Mouse (Mus musculus): ENCODE measurements around the gene Tspan14. TPM values are rescaled to one million over a fixed set of nuclear protein-coding genes. Genes with fewer than 3 reads are reported as not detected.

Gene Tspan14
- total RNA-seq, 1 experiment = 26.5 TPM

GRCm38 (mm10) chr14:40908763-40909162 is 57.8 kb downstream of the Tspan14 start:
- Histone ChIP-seq H3K4me1 (ENCODE audit: control insufficient read depth in 2 of 2, insufficient read depth in 2 of 2, low read length in 2 of 2, poor library complexity in 1 of 2) (peaks cover 0 to 3% of the 10 kb centered on the region in 2 experiments; a peak in 1 of 4 replicates), H3K9ac (ENCODE audit: insufficient read depth, low read depth, low read length, poor library complexity, severe bottlenecking) (no peak overlapping the region), H3K36me3 (ENCODE audit: control insufficient read depth, insufficient read depth, low read length, poor library complexity, severe bottlenecking) (peaks cover 42% of the 10 kb centered on the region), H3K9me3 (ENCODE audit: control insufficient read depth, insufficient read depth, low read depth, low read length) (no peaks in the 10 kb centered on the region), H3K27ac (ENCODE audit: insufficient read depth, low read depth, low read length, poor library complexity, severe bottlenecking) (no peak overlapping the region), H3K4me3 (ENCODE audit: insufficient read depth in 1 of 2, low read depth in 1 of 2, low read length in 2 of 2, poor library complexity in 1 of 2, severe bottlenecking in 1 of 2) (no peak overlapping the region)
- no peak for DNase-seq (ENCODE audit: low read depth, low spot score)
- TF ChIP-seq ZNF384 (IDR thresholded peaks at IDR 0.05; ENCODE audit: low read depth, low read length) = no peak
- TF ChIP-seq CHD2 (IDR thresholded peaks at IDR 0.05; ENCODE audit: low read depth, low read length) = no peak
- no peak for TF ChIP-seq ZC3H11A (IDR thresholded peaks at IDR 0.05; ENCODE audit: borderline replicate concordance, low read depth, low read length)
- TF ChIP-seq MAFK (IDR thresholded peaks at IDR 0.05; ENCODE audit: insufficient read depth, low read depth, low read length) = no peak
- TF ChIP-seq HCFC1 (IDR thresholded peaks at IDR 0.05; ENCODE audit: borderline replicate concordance, insufficient read depth, low read length) = no peak
- in situ Hi-C loops (cut with MboI; ENCODE audit: low sequenced_read_pairs in 2 of 2, unreplicated experiment in 2 of 2) = no loop called here

GRCm38 (mm10) chr14:40906770-40907169 is 59.8 kb downstream of the Tspan14 start:
- no peak for DNase-seq (ENCODE audit: low read depth, low spot score)
- Histone ChIP-seq H3K27ac (ENCODE audit: insufficient read depth, low read depth, low read length, poor library complexity, severe bottlenecking) (no peak overlapping the region), H3K4me3 (ENCODE audit: insufficient read depth in 1 of 2, low read depth in 1 of 2, low read length in 2 of 2, poor library complexity in 1 of 2, severe bottlenecking in 1 of 2) (no peak overlapping the region), H3K36me3 (ENCODE audit: control insufficient read depth, insufficient read depth, low read length, poor library complexity, severe bottlenecking) (peaks cover 32% of the 10 kb centered on the region), H3K9ac (ENCODE audit: insufficient read depth, low read depth, low read length, poor library complexity, severe bottlenecking) (no peak overlapping the region), H3K4me1 (ENCODE audit: control insufficient read depth in 2 of 2, insufficient read depth in 2 of 2, low read length in 2 of 2, poor library complexity in 1 of 2) (peaks cover 5 to 8% of the 10 kb centered on the region in 2 experiments; a peak in 2 of 4 replicates), H3K9me3 (ENCODE audit: control insufficient read depth, insufficient read depth, low read depth, low read length) (no peaks in the 10 kb centered on the region)
- in situ Hi-C loops (cut with MboI; ENCODE audit: low sequenced_read_pairs in 2 of 2, unreplicated experiment in 2 of 2) = no loop called here
- no peak for TF ChIP-seq CHD2 (IDR thresholded peaks at IDR 0.05; ENCODE audit: low read depth, low read length)
- no peak for TF ChIP-seq ZNF384 (IDR thresholded peaks at IDR 0.05; ENCODE audit: low read depth, low read length)
- TF ChIP-seq MAFK (IDR thresholded peaks at IDR 0.05; ENCODE audit: insufficient read depth, low read depth, low read length) = no peak
- no peak for TF ChIP-seq ZC3H11A (IDR thresholded peaks at IDR 0.05; ENCODE audit: borderline replicate concordance, low read depth, low read length)
- no peak for TF ChIP-seq HCFC1 (IDR thresholded peaks at IDR 0.05; ENCODE audit: borderline replicate concordance, insufficient read depth, low read length)

GRCm38 (mm10) chr14:40905813-40906212 is 60.8 kb downstream of the Tspan14 start:
- H3K27ac ChIP-seq (ENCODE audit: insufficient read depth, low read depth, low read length, poor library complexity, severe bottlenecking) = no peak overlapping the region
- peaks cover 5 to 8% of the 10 kb centered on the region in 2 experiments; a peak in 2 of 4 replicates for H3K4me1 ChIP-seq (ENCODE audit: control insufficient read depth in 2 of 2, insufficient read depth in 2 of 2, low read length in 2 of 2, poor library complexity in 1 of 2)
- no peaks in the 10 kb centered on the region for H3K9me3 ChIP-seq (ENCODE audit: control insufficient read depth, insufficient read depth, low read depth, low read length)
- no peak overlapping the region for H3K9ac ChIP-seq (ENCODE audit: insufficient read depth, low read depth, low read length, poor library complexity, severe bottlenecking)
- no peak overlapping the region for H3K4me3 ChIP-seq (ENCODE audit: insufficient read depth in 1 of 2, low read depth in 1 of 2, low read length in 2 of 2, poor library complexity in 1 of 2, severe bottlenecking in 1 of 2)
- H3K36me3 ChIP-seq (ENCODE audit: control insufficient read depth, insufficient read depth, low read length, poor library complexity, severe bottlenecking) = peaks cover 32% of the 10 kb centered on the region
- DNase-seq (ENCODE audit: low read depth, low spot score) = no peak
- in situ Hi-C loops (cut with MboI; ENCODE audit: low sequenced_read_pairs in 2 of 2, unreplicated experiment in 2 of 2) = no loop called here
- TF ChIP-seq CHD2 (IDR thresholded peaks at IDR 0.05; ENCODE audit: low read depth, low read length) (no peak), HCFC1 (IDR thresholded peaks at IDR 0.05; ENCODE audit: borderline replicate concordance, insufficient read depth, low read length) (no peak), ZNF384 (IDR thresholded peaks at IDR 0.05; ENCODE audit: low read depth, low read length) (no peak), ZC3H11A (IDR thresholded peaks at IDR 0.05; ENCODE audit: borderline replicate concordance, low read depth, low read length) (no peak), MAFK (IDR thresholded peaks at IDR 0.05; ENCODE audit: insufficient read depth, low read depth, low read length) (no peak)

GRCm38 (mm10) chr14:40902307-40903055 is 64.1 kb downstream of the Tspan14 start:
- Histone ChIP-seq H3K4me3 (ENCODE audit: insufficient read depth in 1 of 2, low read depth in 1 of 2, low read length in 2 of 2, poor library complexity in 1 of 2, severe bottlenecking in 1 of 2) (no peak overlapping the region), H3K27ac (ENCODE audit: insufficient read depth, low read depth, low read length, poor library complexity, severe bottlenecking) (no peak overlapping the region), H3K9me3 (ENCODE audit: control insufficient read depth, insufficient read depth, low read depth, low read length) (no peaks in the 10 kb centered on the region), H3K9ac (ENCODE audit: insufficient read depth, low read depth, low read length, poor library complexity, severe bottlenecking) (no peak overlapping the region), H3K36me3 (ENCODE audit: control insufficient read depth, insufficient read depth, low read length, poor library complexity, severe bottlenecking) (peaks cover 8% of the 10 kb centered on the region), H3K4me1 (ENCODE audit: control insufficient read depth in 2 of 2, insufficient read depth in 2 of 2, low read length in 2 of 2, poor library complexity in 1 of 2) (peaks cover 5 to 8% of the 10 kb centered on the region in 2 experiments; a peak in 2 of 4 replicates)
- in situ Hi-C loops (cut with MboI; ENCODE audit: low sequenced_read_pairs in 2 of 2, unreplicated experiment in 2 of 2) = no loop called here
- DNase-seq (ENCODE audit: low read depth, low spot score) = no peak
- no peak for TF ChIP-seq MAFK (IDR thresholded peaks at IDR 0.05; ENCODE audit: insufficient read depth, low read depth, low read length)
- no peak for TF ChIP-seq CHD2 (IDR thresholded peaks at IDR 0.05; ENCODE audit: low read depth, low read length)
- no peak for TF ChIP-seq HCFC1 (IDR thresholded peaks at IDR 0.05; ENCODE audit: borderline replicate concordance, insufficient read depth, low read length)
- TF ChIP-seq ZC3H11A (IDR thresholded peaks at IDR 0.05; ENCODE audit: borderline replicate concordance, low read depth, low read length) = no peak
- no peak for TF ChIP-seq ZNF384 (IDR thresholded peaks at IDR 0.05; ENCODE audit: low read depth, low read length)

All from ES-E14 (cell line).